In the genomic region with DNA sequence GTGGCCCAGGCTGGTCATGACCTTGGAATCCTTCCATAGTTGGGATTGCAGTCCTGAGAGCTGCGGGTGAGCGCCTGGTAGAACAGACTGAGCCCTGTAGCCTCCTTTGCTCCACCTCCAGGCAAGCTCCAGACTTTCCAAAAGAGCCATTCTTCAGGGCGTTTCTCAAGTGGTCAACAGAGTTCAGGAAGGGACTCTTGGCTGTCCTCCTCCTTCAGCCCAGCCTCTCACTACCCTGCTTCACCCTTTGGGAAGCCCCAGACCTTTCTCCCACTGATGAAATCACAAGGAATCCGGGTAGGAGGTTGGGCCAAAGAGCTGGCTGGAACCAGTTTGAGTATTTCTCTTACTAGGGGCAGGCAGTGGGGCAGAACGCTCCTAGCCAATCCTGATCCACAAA, we compare ENCODE assay signal across 13 mouse cellular contexts. TPM values are rescaled to one million over a fixed set of nuclear protein-coding genes. Genes with fewer than 3 reads are reported as not detected.
DNase-seq lines count a peak whose midpoint lies in the region; ATAC-seq and TF ChIP-seq lines count a peak whose summit lies in the region.
"Had no signal": no experiment of that assay in that cellular context is flagged by ENCODE, and none has a peak within 500 bp of the region (broad histone marks: within the 10 kb centered on the region; RNA-seq: fewer than 3 reads in every experiment).

No protein-coding gene starts in this region.

- H3K27ac ChIP-seq in liver, postnatal 0 days (ENCODE audit: low read depth): 0 out of 2 replicates have a peak overlapping the region, but pooled peaks have one; percentile 29
- H3K27ac ChIP-seq in liver, embryonic 11.5 days (ENCODE audit: low read depth, low read length): no peak overlapping the region
- H3K27ac ChIP-seq in kidney, embryonic 14.5 days (ENCODE audit: low read depth, low read length): peak overlapping the region; percentile 55; the same call in 1 of the 2 replicates
- H3K27ac ChIP-seq in embryonic facial prominence, embryonic 10.5 days (replicated peaks): no peak overlapping the region
- H3K27ac ChIP-seq: forebrain, embryonic 15.5 days had no signal

- peaks cover 25% of the 10 kb centered on the region for H3K4me1 ChIP-seq in liver, postnatal 0 days (ENCODE audit: insufficient read depth)
- peaks cover 16% of the 10 kb centered on the region for H3K4me1 ChIP-seq in liver, embryonic 11.5 days (replicated peaks; ENCODE audit: control insufficient read depth, insufficient read depth, low read length)
- peaks cover 22% of the 10 kb centered on the region for H3K4me1 ChIP-seq in kidney, embryonic 14.5 days (ENCODE audit: control insufficient read depth, insufficient read depth, low read length)
- H3K4me1 ChIP-seq in embryonic facial prominence, embryonic 10.5 days: peaks cover 50% of the 10 kb centered on the region

- no peak overlapping the region for H3K4me2 ChIP-seq in liver, postnatal 0 days (ENCODE audit: low read depth, low read length)
- H3K4me2 ChIP-seq in liver, embryonic 11.5 days: no peak overlapping the region
- no peak overlapping the region for H3K4me2 ChIP-seq in kidney, embryonic 14.5 days (replicated peaks; ENCODE audit: low read depth, low read length)

- no peak for TF ChIP-seq EP300 in liver, postnatal 0 days (IDR thresholded peaks at IDR 0.05; ENCODE audit: low read depth)

- H3K27me3 ChIP-seq in liver, postnatal 0 days (ENCODE audit: insufficient read depth, low read length): no peaks in the 10 kb centered on the region
- H3K27me3 ChIP-seq in liver, embryonic 11.5 days (replicated peaks; ENCODE audit: control insufficient read depth, insufficient read depth, low read length): no peaks in the 10 kb centered on the region
- H3K27me3 ChIP-seq in kidney, embryonic 14.5 days (ENCODE audit: control insufficient read depth, insufficient read depth, low read length): no peaks in the 10 kb centered on the region
- H3K27me3 ChIP-seq in embryonic facial prominence, embryonic 10.5 days (replicated peaks; ENCODE audit: low read depth, poor library complexity, severe bottlenecking): no peaks in the 10 kb centered on the region
- H3K27me3 ChIP-seq: forebrain, embryonic 15.5 days had no signal

- H3K36me3 ChIP-seq in liver, postnatal 0 days (replicated peaks; ENCODE audit: insufficient read depth, low read length): no peaks in the 10 kb centered on the region; the same call in 1 of the 2 replicates
- H3K36me3 ChIP-seq in liver, embryonic 11.5 days (ENCODE audit: control insufficient read depth, insufficient read depth, low read length): no peaks in the 10 kb centered on the region
- H3K36me3 ChIP-seq in kidney, embryonic 14.5 days (ENCODE audit: control insufficient read depth, insufficient read depth, low read length): no peaks in the 10 kb centered on the region
- peaks cover 10% of the 10 kb centered on the region for H3K36me3 ChIP-seq in embryonic facial prominence, embryonic 10.5 days (replicated peaks)
- H3K36me3 ChIP-seq: forebrain, embryonic 15.5 days had no signal

- DNase-seq in liver, postnatal 0 days: no peak
- DNase-seq in liver, embryonic 11.5 days (ENCODE audit: low spot score): no peak
- DNase-seq in gastrocnemius, adult 8-10 months (ENCODE audit: low spot score in 2 of 2): peak; percentile 34 to 63
- DNase-seq in lung, postnatal 36 days: peak; percentile 86
- DNase-seq in right cerebral cortex, postnatal 4 days: no peak
- no peak for DNase-seq in embryonic facial prominence, embryonic 10.5 days (ENCODE audit: low spot score)
- no peak for DNase-seq in neural tube, embryonic 10.5 days (ENCODE audit: extremely low spot score, low spot score)

- no peak overlapping the region for H3K4me3 ChIP-seq in liver, postnatal 0 days (ENCODE audit: low read depth, low read length)
- H3K4me3 ChIP-seq in liver, embryonic 11.5 days (ENCODE audit: low read depth, low read length): no peak overlapping the region
- no peak overlapping the region for H3K4me3 ChIP-seq in kidney, embryonic 14.5 days (ENCODE audit: low read length)
- no peak overlapping the region for H3K4me3 ChIP-seq in embryonic facial prominence, embryonic 10.5 days

- no peaks in the 10 kb centered on the region for H3K9me3 ChIP-seq in liver, postnatal 0 days (ENCODE audit: low read length)
- no peaks in the 10 kb centered on the region for H3K9me3 ChIP-seq in liver, embryonic 11.5 days (ENCODE audit: control insufficient read depth, low read length)
- no peaks in the 10 kb centered on the region; the same call in 1 of the 2 replicates for H3K9me3 ChIP-seq in kidney, embryonic 14.5 days (ENCODE audit: control insufficient read depth, low read length)
- 0 out of 2 replicates have a peak, but pooled peaks cover 4% of the 10 kb centered on the region for H3K9me3 ChIP-seq in embryonic facial prominence, embryonic 10.5 days
- H3K9me3 ChIP-seq: forebrain, embryonic 15.5 days; G1E had no signal

- no peak overlapping the region for H3K9ac ChIP-seq in liver, postnatal 0 days (replicated peaks)
- no peak overlapping the region for H3K9ac ChIP-seq in liver, embryonic 11.5 days (ENCODE audit: low read depth, low read length)
- no peak overlapping the region for H3K9ac ChIP-seq in kidney, embryonic 14.5 days (ENCODE audit: low read depth, low read length)

- TF ChIP-seq CTCF in liver, postnatal 0 days (IDR thresholded peaks at IDR 0.05; ENCODE audit: low read depth): no peak

- WGBS in liver, postnatal 0 days (ENCODE audit: insufficient replicate concordance): 70% methylated on average over 5 of the region's 5 CpGs
- 70% methylated on average over 5 of the region's 5 CpGs for WGBS in liver, embryonic 11.5 days
- WGBS in kidney, embryonic 14.5 days: 61% methylated on average over 5 of the region's 5 CpGs
- 71% methylated on average over 5 of the region's 5 CpGs for WGBS in embryonic facial prominence, embryonic 10.5 days

- ATAC-seq in liver, postnatal 0 days: no peak
- ATAC-seq in liver, embryonic 11.5 days (replicated peaks; ENCODE audit: low FRiP score): no peak
- no peak for ATAC-seq in kidney, embryonic 14.5 days (ENCODE audit: low FRiP score, low TSS enrichment)

RNA-seq across cellular contexts. Expression of a gene that starts 1.1 kb away (rescaled TPM):
- polyA plus RNA-seq in liver, postnatal 0 days (2015; fragmentation: Nextera tagmentation; extraction: Ambion mirVana): 43.9 and 44.8 TPM in 2 replicates
- 58.4 and 67.9 TPM in 2 replicates for polyA plus RNA-seq in liver, embryonic 11.5 days (2014; fragmentation: Nextera tagmentation; extraction: Ambion mirVana)
- total RNA-seq in gastrocnemius, adult 8-10 months (2022): 10 to 100 TPM in 3 of 4 experiments, 1 to 10 TPM in 1; 8.7 to 30.2 (median 14.9) TPM
- 30.2 and 36.1 TPM in 2 replicates for polyA plus RNA-seq in kidney, embryonic 14.5 days (2014; fragmentation: Nextera tagmentation; extraction: Ambion mirVana)
- polyA plus RNA-seq in embryonic facial prominence, embryonic 10.5 days (2016; fragmentation: Nextera tagmentation; extraction: Ambion mirVana): 37.3 and 40.5 TPM in 2 replicates

RNA-seq across cellular contexts. Expression of a gene that starts 35.6 kb away (rescaled TPM):
- polyA plus RNA-seq in liver, postnatal 0 days (2015; fragmentation: Nextera tagmentation; extraction: Ambion mirVana): 15.9 and 18.4 TPM in 2 replicates
- 74.8 and 80.9 TPM in 2 replicates for polyA plus RNA-seq in liver, embryonic 11.5 days (2014; fragmentation: Nextera tagmentation; extraction: Ambion mirVana)
- 10 to 100 TPM; 11.0 to 15.6 (median 14.0) TPM for total RNA-seq in gastrocnemius, adult 8-10 months (2022)
- polyA plus RNA-seq in kidney, embryonic 14.5 days (2014; fragmentation: Nextera tagmentation; extraction: Ambion mirVana): 75.5 and 111 TPM in 2 replicates
- 129 and 131 TPM in 2 replicates for polyA plus RNA-seq in embryonic facial prominence, embryonic 10.5 days (2016; fragmentation: Nextera tagmentation; extraction: Ambion mirVana)

RNA-seq across cellular contexts. Expression of a gene that starts 36.5 kb away (rescaled TPM):
- polyA plus RNA-seq in liver, postnatal 0 days (2015; fragmentation: Nextera tagmentation; extraction: Ambion mirVana): 7.4 and 8.7 TPM in 2 replicates
- polyA plus RNA-seq in liver, embryonic 11.5 days (2014; fragmentation: Nextera tagmentation; extraction: Ambion mirVana): 20.3 and 22.9 TPM in 2 replicates
- total RNA-seq in gastrocnemius, adult 8-10 months (2022): 10 to 100 TPM; 55.5 to 67.9 (median 62.9) TPM
- polyA plus RNA-seq in kidney, embryonic 14.5 days (2014; fragmentation: Nextera tagmentation; extraction: Ambion mirVana): 23.6 and 31.1 TPM in 2 replicates
- 26.1 and 28.5 TPM in 2 replicates for polyA plus RNA-seq in embryonic facial prominence, embryonic 10.5 days (2016; fragmentation: Nextera tagmentation; extraction: Ambion mirVana)

RNA-seq across cellular contexts. Expression of a gene that starts 41.9 kb away (rescaled TPM):
- 151 and 153 TPM in 2 replicates for polyA plus RNA-seq in liver, postnatal 0 days (2015; fragmentation: Nextera tagmentation; extraction: Ambion mirVana)
- polyA plus RNA-seq in liver, embryonic 11.5 days (2014; fragmentation: Nextera tagmentation; extraction: Ambion mirVana): 289 and 300 TPM in 2 replicates
- total RNA-seq in gastrocnemius, adult 8-10 months (2022): 10 to 100 TPM; 37.0 to 54.4 (median 47.1) TPM
- 270 and 336 TPM in 2 replicates for polyA plus RNA-seq in kidney, embryonic 14.5 days (2014; fragmentation: Nextera tagmentation; extraction: Ambion mirVana)
- polyA plus RNA-seq in embryonic facial prominence, embryonic 10.5 days (2016; fragmentation: Nextera tagmentation; extraction: Ambion mirVana): 250 and 256 TPM in 2 replicates

RNA-seq across cellular contexts. Expression of a gene that starts 58.3 kb away (rescaled TPM):
- polyA plus RNA-seq in liver, postnatal 0 days (2015; fragmentation: Nextera tagmentation; extraction: Ambion mirVana): not detected in 2 replicates
- not detected in 2 replicates for polyA plus RNA-seq in liver, embryonic 11.5 days (2014; fragmentation: Nextera tagmentation; extraction: Ambion mirVana)
- not detected for total RNA-seq in gastrocnemius, adult 8-10 months (2022)
- not detected in 2 replicates for polyA plus RNA-seq in kidney, embryonic 14.5 days (2014; fragmentation: Nextera tagmentation; extraction: Ambion mirVana)
- polyA plus RNA-seq in embryonic facial prominence, embryonic 10.5 days (2016; fragmentation: Nextera tagmentation; extraction: Ambion mirVana): not detected in 2 replicates
- total RNA-seq: liver, adult 2 months had no signal
- polyA plus RNA-seq: G1E; large intestine, adult 2 months; liver, adult 2 months; stomach, embryonic 16.5 days had no signal

Comparison
In these comparisons a context has a peak if more than half of its experiments do, and no peak if none do; other contexts are left out.
1. H3K27ac ChIP-seq: peak in liver, postnatal 0 days (single experiment) and kidney, embryonic 14.5 days (single experiment); none in liver, embryonic 11.5 days (single experiment) and embryonic facial prominence, embryonic 10.5 days (single experiment).
2. DNase-seq: peak in gastrocnemius, adult 8-10 months (2 of 2) and lung, postnatal 36 days (single experiment); none in liver, postnatal 0 days (single experiment), liver, embryonic 11.5 days (single experiment), right cerebral cortex, postnatal 4 days (single experiment), embryonic facial prominence, embryonic 10.5 days (single experiment) and neural tube, embryonic 10.5 days (single experiment).